Mouse (Mus musculus): Measurements from ENCODE around the gene Aars2. TPM values are rescaled to one million over a fixed set of nuclear protein-coding genes. Genes with fewer than 3 reads are reported as not detected.
A peak's percentile ranks its signal among the peaks of the same experiment; 100 is the strongest.

The Aars2 gene
- total and polyA plus RNA-seq, 3 experiments = 14.4 to 63.5 (median 25.6) TPM

DNA sequence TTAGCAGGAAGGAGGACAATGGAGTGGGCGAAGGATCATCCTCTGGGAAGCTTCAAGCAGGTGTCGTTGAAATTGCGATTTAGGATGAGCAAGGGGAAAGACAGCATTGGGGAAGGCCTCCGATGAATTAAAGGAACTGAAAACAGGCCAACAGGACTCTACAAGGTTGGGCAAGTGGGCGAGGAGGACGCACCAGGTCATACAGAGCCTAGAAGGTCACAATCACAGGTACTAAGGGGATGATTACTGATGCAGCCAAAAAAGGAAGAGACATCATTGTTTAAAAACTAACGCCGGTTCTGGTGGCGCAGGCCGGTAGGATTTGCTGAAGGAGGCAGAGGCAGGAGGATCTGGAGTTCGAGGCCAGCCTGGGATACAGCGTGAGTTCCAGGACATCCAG lies 56.6 kb downstream of the Aars2 start:
- DNase-seq (ENCODE audit: low read depth, low spot score) = no peak
- Histone ChIP-seq H3K9me3 (replicated peaks; ENCODE audit: insufficient read depth, low read length) (no peaks in the 10 kb centered on the region), H3K79me2 (ENCODE audit: control insufficient read depth, insufficient read depth, low read length, poor library complexity) (peaks cover 15% of the 10 kb centered on the region), H3K4me3 (ENCODE audit: control insufficient read depth in 1 of 2, insufficient read depth in 1 of 2, low read depth in 2 of 2, low read length in 2 of 2) (no peak overlapping the region), H3K36me3 (ENCODE audit: control insufficient read depth in 1 of 2, insufficient read depth in 2 of 2, low read length in 2 of 2) (peaks cover 0 to 9% of the 10 kb centered on the region in 2 experiments; a peak in 2 of 4 replicates), H3K9ac (ENCODE audit: control insufficient read depth, low read depth, low read length, poor library complexity, severe bottlenecking) (no peak overlapping the region), H3K27me3 (ENCODE audit: control insufficient read depth in 1 of 2, insufficient read depth in 2 of 2, low read length in 2 of 2) (no peaks in the 10 kb centered on the region), H3K27ac (ENCODE audit: control insufficient read depth, low read depth, low read length) (no peak overlapping the region), H3K4me1 (ENCODE audit: control insufficient read depth in 1 of 2, insufficient read depth in 2 of 2, low read length in 2 of 2) (peaks cover 0 to 9% of the 10 kb centered on the region in 2 experiments; a peak in 2 of 4 replicates)
- TF ChIP-seq SMC3 (IDR thresholded peaks at IDR 0.05; ENCODE audit: low read depth, low read length) (no peak), ZKSCAN1 (IDR thresholded peaks at IDR 0.05; ENCODE audit: low read depth, low read length) (no peak), TAL1 (IDR thresholded peaks at IDR 0.05; ENCODE audit: low read length) (no peak), MAZ (IDR thresholded peaks at IDR 0.05; ENCODE audit: low read depth, low read length) (no peak), MYB (IDR thresholded peaks at IDR 0.05; ENCODE audit: low read depth, low read length) (no peak), JUND (IDR thresholded peaks at IDR 0.05; ENCODE audit: low read depth, low read length) (no peak), CTCF (IDR thresholded peaks at IDR 0.05 in 2 of 3, conservative IDR thresholded peaks at IDR 0.05 in 1 of 3; ENCODE audit: control insufficient read depth in 1 of 3, insufficient read depth in 1 of 3, low read depth in 2 of 3, low read length in 3 of 3, poor library complexity in 1 of 3, severe bottlenecking in 1 of 3) (no peak), MEF2A (IDR thresholded peaks at IDR 0.05; ENCODE audit: extremely low read depth, insufficient replicate concordance, low read depth, low read length, poor library complexity, severe bottlenecking) (no peak), MYC (IDR thresholded peaks at IDR 0.05; ENCODE audit: low read depth, low read length) (no peak), HCFC1 (IDR thresholded peaks at IDR 0.05; ENCODE audit: low read depth, low read length) (no peak), GABPA (IDR thresholded peaks at IDR 0.05; ENCODE audit: low read depth, low read length) (no peak), TCF12 (IDR thresholded peaks at IDR 0.05; ENCODE audit: low read depth, low read length) (no peak), UBTF (IDR thresholded peaks at IDR 0.05; ENCODE audit: borderline replicate concordance, insufficient read depth, low read depth, low read length) (no peak), USF2 (IDR thresholded peaks at IDR 0.05; ENCODE audit: borderline replicate concordance in 1 of 2, insufficient read depth in 1 of 2, low read depth in 1 of 2, low read length in 2 of 2) (no peak), MXI1 (IDR thresholded peaks at IDR 0.05; ENCODE audit: low read depth, low read length) (no peak), MAFK (IDR thresholded peaks at IDR 0.05; ENCODE audit: borderline replicate concordance, low read depth, low read length) (no peak), KAT2A (conservative IDR thresholded peaks at IDR 0.05; ENCODE audit: low read depth, low read length) (no peak)

DNA sequence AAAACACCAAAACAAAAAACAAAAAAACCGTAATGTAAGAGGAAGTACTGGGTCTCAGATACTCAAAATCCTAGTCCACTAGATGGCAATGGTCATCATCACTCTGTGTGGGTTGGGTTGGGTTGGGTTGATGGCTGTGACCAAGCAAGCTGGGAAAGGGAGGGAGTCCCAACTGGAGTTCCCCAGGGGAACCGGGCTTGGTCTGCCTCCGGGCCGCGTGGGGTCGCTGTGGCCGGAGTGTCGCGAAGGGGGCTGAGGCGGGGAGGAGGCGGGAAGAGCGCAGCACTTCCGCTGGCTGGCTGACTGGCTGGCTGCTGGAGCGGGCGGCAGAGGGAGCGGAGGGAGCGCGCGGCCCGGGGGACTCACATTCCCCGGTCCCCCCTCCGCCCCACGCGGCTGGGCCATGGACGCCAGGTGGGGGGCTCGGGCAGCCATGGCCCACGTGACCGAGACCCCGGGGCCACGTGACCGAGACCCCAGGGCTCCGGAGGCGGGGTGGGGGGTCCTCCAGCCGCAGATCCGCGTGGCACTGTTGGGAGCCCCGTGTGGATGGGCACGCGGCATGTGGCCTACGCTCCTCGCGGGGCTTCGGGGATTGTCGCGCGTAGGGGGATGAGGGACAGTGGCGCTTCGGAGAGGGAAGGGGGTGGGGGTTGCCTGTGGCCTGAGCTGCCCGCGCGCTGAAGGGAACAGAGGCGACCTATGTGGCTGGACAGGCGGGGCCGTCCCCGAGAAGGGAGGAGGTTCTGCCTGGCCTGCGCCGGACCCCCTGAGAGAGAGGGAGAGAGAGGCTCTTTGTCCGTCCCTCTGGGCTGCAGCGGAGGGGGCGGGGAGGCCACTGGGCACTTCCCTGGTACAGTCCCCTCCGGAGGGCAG lies 57.3 kb downstream of the Aars2 start, which contains the start of gene Slc35b2:
Gene Slc35b2 (plus strand): TSS at position 220 of the 876 bp plus-strand sequence.
- peak within 1 kb of the TSS; percentile 36 for H3K27ac ChIP-seq (ENCODE audit: control insufficient read depth, low read depth, low read length)
- H3K36me3 ChIP-seq (ENCODE audit: control insufficient read depth in 1 of 2, insufficient read depth in 2 of 2, low read length in 2 of 2) = peaks cover 3 to 9% of the 10 kb centered on the region in 2 experiments
- no peaks in the 10 kb centered on the region for H3K9me3 ChIP-seq (replicated peaks; ENCODE audit: insufficient read depth, low read length)
- peak; percentile 91 for DNase-seq (ENCODE audit: low read depth, low spot score)
- H3K9ac ChIP-seq (ENCODE audit: control insufficient read depth, low read depth, low read length, poor library complexity, severe bottlenecking) = peak within 1 kb of the TSS; percentile 92
- H3K79me2 ChIP-seq (ENCODE audit: control insufficient read depth, insufficient read depth, low read length, poor library complexity) = peaks cover 16% of the 10 kb centered on the region
- H3K4me1 ChIP-seq (ENCODE audit: control insufficient read depth in 1 of 2, insufficient read depth in 2 of 2, low read length in 2 of 2) = peaks cover 0 to 9% of the 10 kb centered on the region in 2 experiments; a peak in 2 of 4 replicates
- H3K4me3 ChIP-seq (ENCODE audit: control insufficient read depth in 1 of 2, insufficient read depth in 1 of 2, low read depth in 2 of 2, low read length in 2 of 2) = peak within 1 kb of the TSS; percentile 78 to 82
- H3K27me3 ChIP-seq (ENCODE audit: control insufficient read depth in 1 of 2, insufficient read depth in 2 of 2, low read length in 2 of 2) = no peaks in the 10 kb centered on the region
- TF ChIP-seq MYB (IDR thresholded peaks at IDR 0.05; ENCODE audit: low read depth, low read length) (no peak), SMC3 (IDR thresholded peaks at IDR 0.05; ENCODE audit: low read depth, low read length) (peak; percentile 40), SIN3A (IDR thresholded peaks at IDR 0.05; ENCODE audit: low read length) (peak; percentile 84), ZMIZ1 (IDR thresholded peaks at IDR 0.05; ENCODE audit: low read depth, low read length) (peak; percentile 85), ETS1 (IDR thresholded peaks at IDR 0.05; ENCODE audit: low read depth, low read length) (peak; percentile 42; the same call in 1 of the 2 replicates), ELF1 (IDR thresholded peaks at IDR 0.05; ENCODE audit: low read depth, low read length) (peak; percentile 82), JUND (IDR thresholded peaks at IDR 0.05; ENCODE audit: low read depth, low read length) (no peak), GABPA (IDR thresholded peaks at IDR 0.05; ENCODE audit: low read depth, low read length) (peak; percentile 70; the same call in 1 of the 2 replicates), TCF12 (IDR thresholded peaks at IDR 0.05; ENCODE audit: low read depth, low read length) (peak; percentile 76), EP300 (IDR thresholded peaks at IDR 0.05; ENCODE audit: low read depth in 1 of 2, low read length in 2 of 2) (no peak), HCFC1 (IDR thresholded peaks at IDR 0.05; ENCODE audit: low read depth, low read length) (peak; percentile 88), CTCF (IDR thresholded peaks at IDR 0.05 in 2 of 3, conservative IDR thresholded peaks at IDR 0.05 in 1 of 3; ENCODE audit: control insufficient read depth in 1 of 3, insufficient read depth in 1 of 3, low read depth in 2 of 3, low read length in 3 of 3, poor library complexity in 1 of 3, severe bottlenecking in 1 of 3) (peak; percentile 58 to 91 (median 90)), TBP (IDR thresholded peaks at IDR 0.05; ENCODE audit: low read depth, low read length) (0 out of 2 replicates have a peak, but pooled peaks have one; percentile 17), CHD2 (IDR thresholded peaks at IDR 0.05; ENCODE audit: low read length) (no peak), MAZ (IDR thresholded peaks at IDR 0.05; ENCODE audit: low read depth, low read length) (peak; percentile 96), MAFK (IDR thresholded peaks at IDR 0.05; ENCODE audit: borderline replicate concordance, low read depth, low read length) (no peak), MEF2A (IDR thresholded peaks at IDR 0.05; ENCODE audit: extremely low read depth, insufficient replicate concordance, low read depth, low read length, poor library complexity, severe bottlenecking) (peak; percentile 57; the same call in 1 of the 2 replicates), MXI1 (IDR thresholded peaks at IDR 0.05; ENCODE audit: low read depth, low read length) (peak; percentile 86), ZNF384 (IDR thresholded peaks at IDR 0.05; ENCODE audit: low read depth, low read length) (peak; percentile 6; the same call in 1 of the 2 replicates)
